Mouse (Mus musculus): ENCODE data around the gene Fam57b. TPM values are rescaled to one million over a fixed set of nuclear protein-coding genes. Genes with fewer than 3 reads are reported as not detected.

Fam57b gene
- polyA plus RNA-seq, 1 experiment, result 130 TPM

GRCm38 (mm10) chr7:126796350-126796932, 1.0 kb upstream of the Fam57b start:
- peak in 1 of 2 experiments; percentile 66 for DNase-seq (ENCODE audit: extremely low spot score in 1 of 2, low spot score in 1 of 2)

DNA sequence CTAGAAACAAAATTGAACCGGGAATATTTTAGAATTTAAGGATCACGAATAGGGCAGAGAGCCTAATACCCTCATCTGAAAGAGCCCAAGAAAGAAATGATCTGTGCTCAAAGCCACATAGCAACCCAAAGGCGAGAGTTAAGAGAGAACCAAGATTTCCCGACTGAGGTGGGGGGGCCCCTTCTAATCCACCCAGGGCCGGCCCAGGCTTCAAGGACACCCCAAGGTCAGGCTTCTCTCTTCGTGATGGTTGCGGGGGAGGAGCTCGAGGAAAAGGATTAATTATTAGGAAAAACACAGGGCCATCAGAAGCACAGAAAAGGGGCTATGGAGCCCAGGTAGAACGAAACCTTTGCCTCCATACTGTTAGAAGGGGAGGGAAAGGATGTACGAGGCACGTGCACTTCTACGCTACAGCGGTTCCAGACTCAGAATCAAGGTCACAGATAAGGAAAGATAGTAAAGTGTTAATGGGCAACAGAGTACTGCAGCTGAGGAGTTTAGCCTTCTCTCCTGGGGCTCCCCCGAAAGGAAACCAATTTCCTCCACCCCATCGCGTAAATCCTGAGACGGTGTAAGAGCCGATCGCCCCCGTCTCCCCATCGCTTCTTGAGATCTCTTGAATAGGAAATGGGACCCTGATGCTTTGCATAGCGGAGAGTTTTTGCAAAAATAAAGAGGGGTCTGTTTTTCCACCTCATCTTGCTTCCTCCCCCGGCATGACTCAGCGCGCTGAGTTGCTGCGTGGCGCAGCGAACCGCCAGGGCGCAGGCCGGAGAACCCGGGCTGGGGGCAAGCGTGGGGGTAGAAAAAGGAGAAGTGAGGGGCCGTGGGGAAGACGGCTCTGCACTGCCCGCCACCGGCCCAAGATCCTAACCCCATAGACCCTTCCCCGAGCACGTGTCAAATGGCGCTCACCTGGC, 920 bp downstream of the Fam57b start:
- DNase-seq (ENCODE audit: extremely low spot score in 1 of 2, low spot score in 1 of 2), result peak in 1 of 2 experiments; percentile 42

DNA sequence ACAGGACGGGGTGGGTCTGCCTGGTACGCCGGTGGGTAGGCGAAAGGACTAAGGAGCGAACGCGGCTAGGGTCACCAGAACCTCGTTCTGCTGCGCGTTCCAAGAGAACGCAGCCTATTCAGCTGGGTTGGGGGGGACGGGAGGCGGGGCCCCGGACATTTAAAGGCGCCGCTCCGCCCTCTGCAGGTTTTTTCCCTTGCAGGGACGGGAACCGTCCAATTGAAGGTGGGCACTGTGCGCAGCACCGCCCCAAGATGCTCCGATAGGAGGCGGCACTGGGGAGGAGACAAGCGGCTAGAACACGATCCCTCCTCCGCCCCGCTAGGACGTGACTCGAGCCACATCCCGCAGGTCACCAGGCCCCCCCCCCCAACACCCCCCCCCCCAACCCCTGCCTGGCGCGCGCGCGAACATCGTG, 1.6 kb downstream of the Fam57b start:
- peak; percentile 97 to 98 for DNase-seq (ENCODE audit: extremely low spot score in 1 of 2, low spot score in 1 of 2)

GRCm38 (mm10) chr7:126799468-126800268, 2.2 kb downstream of the Fam57b start:
- DNase-seq (ENCODE audit: extremely low spot score in 1 of 2, low spot score in 1 of 2), result peak in 1 of 2 experiments; percentile 91

- DNase-seq (ENCODE audit: extremely low spot score in 1 of 2, low spot score in 1 of 2), result peak in 1 of 2 experiments; percentile 71
These were observed 3.0 kb downstream of the Fam57b start for GRCm38 (mm10) chr7:126800269-126801056.

GRCm38 (mm10) chr7:126801057-126801422, 3.6 kb downstream of the Fam57b start:
- DNase-seq (ENCODE audit: extremely low spot score in 1 of 2, low spot score in 1 of 2), result no peak

DNA sequence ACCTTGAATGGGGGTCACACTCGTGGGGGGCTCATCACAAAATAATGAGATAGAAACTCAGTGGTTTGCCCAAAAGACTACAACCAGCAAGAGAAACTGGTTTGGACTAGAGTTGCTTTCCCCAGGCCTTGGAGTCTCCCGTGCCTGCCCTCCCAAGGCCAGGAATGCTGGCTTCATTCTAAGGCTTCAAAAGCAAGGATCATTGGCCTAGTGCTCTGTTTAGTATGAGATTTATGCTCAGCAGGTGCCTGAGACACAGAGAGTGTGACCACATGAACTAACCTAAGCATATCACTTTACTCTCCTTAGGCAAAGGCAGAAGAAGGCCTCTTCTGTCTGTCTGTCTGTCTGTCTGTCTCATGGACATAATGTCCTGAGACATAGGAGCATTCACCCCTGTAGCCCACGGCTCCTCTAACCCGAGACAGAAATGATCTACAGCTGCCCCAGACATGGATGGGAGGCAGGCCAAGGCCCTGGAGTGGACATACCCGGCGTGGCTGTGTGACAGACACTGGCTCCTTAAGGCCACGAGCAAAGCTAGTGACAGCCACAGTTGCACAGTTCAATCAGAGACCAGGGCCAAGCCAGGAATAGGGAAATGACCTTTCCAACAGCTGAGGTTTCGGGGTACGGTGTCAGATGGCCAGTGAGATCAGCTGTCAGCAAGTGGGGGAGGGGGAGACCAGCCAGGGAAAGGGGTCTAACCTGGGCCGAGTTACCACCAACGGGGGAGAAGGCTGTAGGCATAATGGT, 4.8 kb downstream of the Fam57b start:
- DNase-seq (ENCODE audit: extremely low spot score in 1 of 2, low spot score in 1 of 2), result no peak

DNA sequence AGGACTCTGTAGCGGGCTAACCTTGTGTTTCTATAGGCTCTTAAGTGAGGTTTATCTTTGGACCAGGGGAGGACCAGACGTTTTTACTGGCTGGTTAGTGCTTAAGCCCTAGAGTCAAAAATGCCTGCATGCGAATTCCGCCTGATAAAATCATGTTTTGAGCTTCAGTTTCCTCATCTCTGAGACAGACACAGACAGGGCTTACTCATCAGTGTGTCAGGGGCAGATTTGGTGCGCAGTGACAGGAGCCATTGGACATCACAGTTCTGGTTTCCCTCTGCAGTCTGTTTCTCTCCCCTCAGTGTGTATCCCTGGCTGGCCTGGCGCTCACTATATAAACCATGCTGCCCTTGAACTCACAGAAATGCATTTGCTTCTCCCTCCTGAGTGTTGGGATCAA, 5.7 kb downstream of the Fam57b start:
- DNase-seq (ENCODE audit: extremely low spot score in 1 of 2, low spot score in 1 of 2), result no peak

DNA sequence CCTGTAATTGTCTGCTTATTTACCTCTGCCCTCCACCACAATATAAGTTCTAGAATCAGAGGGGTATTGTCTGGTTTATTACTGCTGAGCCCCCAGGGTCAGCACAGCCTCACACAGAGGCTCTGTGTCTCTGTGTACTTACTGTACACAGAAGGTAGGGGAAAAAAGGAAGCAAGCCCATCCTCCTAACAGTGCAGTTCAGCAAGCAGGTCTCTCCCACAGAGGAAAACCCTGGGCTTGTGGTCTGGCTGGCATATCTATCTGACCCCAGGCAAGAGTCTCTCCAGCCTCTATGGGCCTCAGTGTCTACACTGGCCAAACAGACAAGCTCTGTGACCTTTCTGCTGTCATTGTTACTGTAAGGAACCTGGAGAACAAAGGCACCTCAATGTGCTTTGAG, 6.3 kb downstream of the Fam57b start:
- no peak for DNase-seq (ENCODE audit: extremely low spot score in 1 of 2, low spot score in 1 of 2)

DNA sequence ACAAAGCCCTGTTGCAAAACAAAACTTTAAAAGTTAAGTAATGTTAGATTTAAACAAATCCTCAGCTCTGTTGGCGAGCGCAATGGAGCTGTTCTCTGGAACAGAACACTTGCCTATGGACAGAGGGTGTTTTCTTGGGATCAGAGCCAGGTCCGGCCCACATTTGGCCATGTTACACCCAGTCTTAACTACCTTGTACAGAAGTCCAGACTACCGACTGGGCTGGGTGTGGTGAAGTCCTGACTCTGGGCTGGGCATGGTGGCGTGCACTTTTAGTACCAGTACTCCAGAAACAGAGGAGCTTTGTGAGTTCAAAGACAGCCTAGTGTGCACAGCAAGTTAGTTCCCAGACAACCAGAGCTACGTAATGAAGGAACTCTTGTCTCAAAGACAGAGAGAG, 9.5 kb downstream of the Fam57b start:
- DNase-seq (ENCODE audit: extremely low spot score in 1 of 2, low spot score in 1 of 2), result no peak

DNA sequence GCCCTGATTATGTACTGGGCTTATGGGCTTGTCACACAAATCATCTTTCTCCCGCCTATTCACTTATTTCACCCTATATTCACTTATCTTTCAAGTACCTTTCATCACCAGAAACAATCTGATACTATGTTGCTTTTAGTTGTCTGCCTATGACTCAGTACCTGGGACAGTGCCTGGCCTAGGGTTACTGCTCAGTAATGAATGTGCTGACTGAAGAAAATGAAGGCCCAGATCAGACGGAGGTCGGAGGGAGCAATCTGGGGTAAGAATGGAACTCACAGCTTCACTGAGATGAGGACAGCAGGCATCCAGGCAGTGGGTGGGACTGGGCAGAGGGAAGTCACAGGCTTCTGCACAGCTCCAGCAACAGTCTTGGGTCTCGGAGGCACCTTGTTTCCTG, 9.9 kb downstream of the Fam57b start:
- no peak for DNase-seq (ENCODE audit: extremely low spot score in 1 of 2, low spot score in 1 of 2)

DNA sequence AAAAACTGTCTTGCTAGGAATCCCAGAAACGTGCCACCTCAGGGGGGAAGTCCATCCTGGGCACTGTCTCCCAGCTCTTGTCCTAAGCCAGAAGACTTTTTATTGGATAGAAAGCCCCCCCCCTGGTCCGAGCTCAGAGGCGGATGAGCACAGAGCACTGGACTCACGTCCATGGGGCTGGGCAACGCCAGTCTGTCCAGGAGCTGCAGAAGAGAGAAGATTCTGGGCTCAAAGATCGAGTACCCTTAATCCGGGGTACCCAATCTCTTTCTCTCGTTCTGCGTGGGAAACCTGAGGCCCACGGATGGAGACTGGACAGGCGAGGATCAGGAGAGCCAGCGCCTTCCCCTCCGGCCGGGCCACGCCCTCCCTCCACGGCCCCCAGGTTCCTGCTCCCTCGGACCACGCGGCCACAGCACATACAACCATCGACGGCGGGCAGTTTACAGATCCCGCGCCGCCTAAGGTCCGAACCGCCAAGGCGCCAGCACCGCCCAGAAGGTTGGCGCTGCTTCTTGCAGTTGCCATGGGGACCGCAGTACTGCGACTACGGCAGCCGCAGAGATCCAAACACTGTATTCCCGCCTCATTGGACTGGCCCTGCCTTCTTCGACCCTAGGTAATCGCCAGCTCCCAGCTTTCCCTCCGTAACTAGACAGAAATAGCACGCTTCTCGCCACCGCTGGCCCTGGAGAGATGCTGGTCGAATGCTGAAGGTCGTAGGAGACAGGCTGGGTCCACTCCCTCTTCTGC, 11.4 kb downstream of the Fam57b start:
- DNase-seq (ENCODE audit: extremely low spot score in 1 of 2, low spot score in 1 of 2), result peak; percentile 80 to 94

DNA sequence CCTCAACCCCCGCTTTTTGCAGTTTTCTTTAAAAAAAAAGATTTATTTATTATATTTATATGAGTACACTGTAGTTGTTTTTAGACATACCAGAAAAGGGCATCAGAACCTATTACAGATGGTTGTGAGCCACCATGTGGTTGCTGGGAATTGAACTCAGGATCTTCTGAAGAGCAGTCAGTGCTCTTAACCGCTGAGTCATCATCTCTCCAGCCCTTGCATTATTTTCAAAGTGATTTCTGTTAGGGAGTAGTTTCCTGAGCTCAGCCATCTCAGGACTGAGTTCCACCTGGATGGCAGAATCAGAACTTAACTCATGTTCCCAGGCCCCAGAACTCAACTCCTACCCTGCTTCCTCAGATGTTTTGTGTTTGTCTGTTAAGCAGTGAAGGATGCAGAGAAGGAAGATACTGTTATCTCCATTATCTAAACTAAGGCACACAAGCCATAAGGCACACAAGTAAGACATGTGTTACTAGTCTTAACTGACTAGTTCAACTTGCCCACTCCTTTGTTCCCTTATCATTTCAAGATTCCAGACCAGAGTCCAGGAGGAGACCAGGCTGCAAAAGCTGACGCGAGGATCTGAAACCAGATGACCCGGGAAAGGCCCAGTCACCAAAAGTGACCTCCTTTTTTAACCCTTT, 12.4 kb downstream of the Fam57b start:
- no peak for DNase-seq (ENCODE audit: extremely low spot score in 1 of 2, low spot score in 1 of 2)

- no peak for DNase-seq (ENCODE audit: extremely low spot score in 1 of 2, low spot score in 1 of 2)
These were observed 18.3 kb downstream of the Fam57b start for GRCm38 (mm10) chr7:126815726-126816222.

GRCm38 (mm10) chr7:126816494-126816893, 19.0 kb downstream of the Fam57b start:
- DNase-seq (ENCODE audit: extremely low spot score in 1 of 2, low spot score in 1 of 2), result no peak

- no peak for DNase-seq (ENCODE audit: extremely low spot score in 1 of 2, low spot score in 1 of 2)
These were observed 20.1 kb downstream of the Fam57b start for GRCm38 (mm10) chr7:126817595-126817994.

DNA sequence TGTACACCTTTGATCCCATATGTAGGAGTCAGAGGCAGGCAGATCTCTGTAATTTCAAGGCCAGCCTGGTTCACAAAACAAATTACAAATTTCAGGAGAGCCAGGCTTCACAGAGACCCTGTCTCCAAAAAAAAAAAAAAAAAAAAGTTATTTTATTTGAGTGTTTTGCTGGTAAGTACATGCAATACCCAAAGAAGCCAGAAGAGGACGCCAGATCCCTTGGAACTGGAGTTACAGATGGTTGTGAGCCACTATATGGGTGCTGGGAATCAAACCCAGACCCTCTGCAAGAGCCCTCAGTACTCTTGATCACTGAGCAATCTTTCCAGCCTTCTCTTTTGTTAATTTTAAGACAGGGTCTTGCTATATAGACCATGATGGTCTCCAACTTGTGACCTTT, 21.4 kb downstream of the Fam57b start:
- DNase-seq (ENCODE audit: extremely low spot score in 1 of 2, low spot score in 1 of 2), result no peak

DNA sequence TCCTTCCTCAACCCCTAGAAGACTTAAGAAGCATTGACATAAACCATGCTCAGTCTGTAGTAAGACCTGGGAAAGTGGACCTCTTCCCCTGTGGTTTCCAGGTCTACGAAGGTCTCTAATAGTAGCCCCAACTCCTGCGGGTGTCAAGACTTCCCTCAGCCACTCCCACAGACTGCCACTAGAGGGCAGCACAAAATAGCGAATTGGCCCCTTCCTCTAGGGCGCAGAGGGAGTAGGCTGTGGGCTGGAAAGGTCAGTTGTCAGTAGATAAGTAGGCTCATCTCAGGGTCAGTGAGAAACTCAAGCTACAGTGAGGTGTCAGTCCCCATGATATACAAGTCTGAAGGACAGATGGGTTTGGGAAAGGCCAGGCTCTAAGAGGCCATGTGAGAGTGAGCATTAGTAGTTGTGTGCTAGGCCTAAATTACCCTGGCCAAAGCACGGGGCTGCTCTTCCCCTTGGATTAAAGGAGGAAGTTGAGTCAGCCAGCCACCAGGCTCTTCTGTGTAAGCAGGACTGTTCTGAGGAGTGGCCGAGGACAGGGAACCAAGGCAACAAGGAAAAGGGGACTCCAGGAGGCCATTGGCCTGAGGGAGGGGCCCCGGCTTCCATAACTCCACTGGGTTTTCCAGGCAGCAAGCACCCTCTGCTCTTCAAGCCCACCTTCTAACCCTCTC, 24.5 kb downstream of the Fam57b start:
- peak in 1 of 2 experiments; percentile 92 for DNase-seq (ENCODE audit: extremely low spot score in 1 of 2, low spot score in 1 of 2)
